Mouse (Mus musculus) lung, postnatal 0 days (tissue): ENCODE measurements around the gene Vps8. TPM values are rescaled to one million over a fixed set of nuclear protein-coding genes. Genes with fewer than 3 reads are reported as not detected.

Experiments
- ATAC-seq: fragments of 200-750 bp; cut with Nextera tagmentation; 2 replicates; pipeline ENCODE4 v1.8.0; 2017; ENCODE audit warnings: moderate library complexity
- DNase-seq: peaks from one replicate; pipeline ENCODE4 v3.0.0-alpha.2; 2016; ENCODE audit warnings: low spot score
- H3K27ac ChIP-seq: fragments of 300-500 bp; sonication (generic); 2 replicates; pipeline ENCODE4 v1.5.1; 2014; ENCODE audit warnings: antibody characterized with exemption, mild to moderate bottlenecking, low read length, mixed read lengths
- H3K27me3 ChIP-seq: fragments of 300-500 bp; sonication (generic); replicated peaks from 2 replicates; pipeline ENCODE4 v1.6.1; 2014; ENCODE audit warnings: low read length, mixed read lengths; ENCODE audit not compliant: insufficient read depth
- H3K36me3 ChIP-seq: fragments of 300-500 bp; sonication (generic); 2 replicates; pipeline ENCODE4 v1.6.1; 2014; ENCODE audit warnings: low read length, mixed read lengths; ENCODE audit not compliant: insufficient read depth
- H3K4me1 ChIP-seq: fragments of 300-500 bp; sonication (generic); 2 replicates; pipeline ENCODE4 v1.6.1; 2014; ENCODE audit warnings: antibody characterized with exemption, low read depth, low read length, mixed read lengths; ENCODE audit not compliant: insufficient read depth
- H3K4me2 ChIP-seq: fragments of 300-500 bp; sonication (generic); replicated peaks from 2 replicates; pipeline ENCODE4 v1.6.1; 2014; ENCODE audit warnings: low read depth, mild to moderate bottlenecking, low read length, moderate library complexity, mixed read lengths
- H3K4me3 ChIP-seq: fragments of 300-500 bp; sonication (generic); 2 replicates; pipeline ENCODE4 v1.5.1; 2014; ENCODE audit warnings: low read depth, low read length
- H3K9ac ChIP-seq: fragments of 300-500 bp; sonication (generic); replicated peaks from 2 replicates; pipeline ENCODE4 v1.6.1; 2014; ENCODE audit warnings: low read depth, mild to moderate bottlenecking
- H3K9me3 ChIP-seq: fragments of 300-500 bp; sonication (generic); 2 replicates; pipeline ENCODE4 v1.6.1; 2016; ENCODE audit warnings: low read length, mixed read lengths
- CTCF ChIP-seq: IDR thresholded peaks from 2 replicates; pipeline ENCODE4 v1.5.1; 2016; ENCODE audit warnings: antibody characterized with exemption, mild to moderate bottlenecking
- EP300 ChIP-seq: IDR thresholded peaks from 2 replicates; pipeline ENCODE4 v1.6.1; 2016; ENCODE audit warnings: antibody characterized with exemption, mild to moderate bottlenecking, control low read depth
- WGBS: fragments of 180-500 bp; shearing (Covaris S2); extraction: QIAGEN DNeasy Blood & Tissue Kit; methylation state at CpG from one replicate; pipeline ENCODE4 v1.1.7; 2014; 5-methylcytosine and 5-hydroxymethylcytosine counted together
- polyA plus RNA-seq: library from polyadenylated mRNA; unstranded; fragments of >200 nt; fragmentation: Nextera tagmentation; extraction: Ambion mirVana; gene quantifications from 2 replicates; pipeline ENCODE4 v1.2.1, GENCODE M21; 2015

The Vps8 gene
- polyA plus RNA-seq, 1 experiment from 2014 or later = 9.3 TPM

DNA sequence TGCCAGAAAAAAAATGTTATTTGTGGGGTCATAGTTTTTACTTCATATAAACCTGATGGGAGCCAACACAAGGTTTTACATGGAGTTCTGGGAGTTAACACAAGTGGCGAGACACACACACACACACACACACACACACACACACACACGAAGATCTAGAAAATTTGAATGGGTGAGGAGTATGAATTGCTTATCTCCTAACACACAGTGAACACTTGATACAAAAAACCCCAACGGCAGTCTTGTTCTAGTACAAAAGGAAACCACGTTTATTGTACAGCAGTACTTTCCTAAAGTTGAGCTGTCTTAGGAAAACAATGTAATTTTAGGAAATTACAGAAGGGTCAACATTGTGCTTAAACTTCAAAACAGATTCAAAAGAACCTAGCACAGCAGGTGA is 225.9 kb downstream of the Vps8 start:
- H3K36me3 ChIP-seq = no peaks in the 10 kb centered on the region
- H3K27me3 ChIP-seq = no peaks in the 10 kb centered on the region
- no peak overlapping the region for H3K4me2 ChIP-seq
- no peak overlapping the region for H3K27ac ChIP-seq
- ATAC-seq (no peak), DNase-seq (no peak)
- no peak overlapping the region for H3K9ac ChIP-seq
- H3K4me1 ChIP-seq = 0 out of 2 replicates have a peak, but pooled peaks cover 2% of the 10 kb centered on the region
- H3K4me3 ChIP-seq = no peak overlapping the region
- WGBS = 75% methylated on average over 4 of the region's 4 CpGs
- TF ChIP-seq CTCF (no peak), EP300 (no peak)
- H3K9me3 ChIP-seq = no peaks in the 10 kb centered on the region

DNA sequence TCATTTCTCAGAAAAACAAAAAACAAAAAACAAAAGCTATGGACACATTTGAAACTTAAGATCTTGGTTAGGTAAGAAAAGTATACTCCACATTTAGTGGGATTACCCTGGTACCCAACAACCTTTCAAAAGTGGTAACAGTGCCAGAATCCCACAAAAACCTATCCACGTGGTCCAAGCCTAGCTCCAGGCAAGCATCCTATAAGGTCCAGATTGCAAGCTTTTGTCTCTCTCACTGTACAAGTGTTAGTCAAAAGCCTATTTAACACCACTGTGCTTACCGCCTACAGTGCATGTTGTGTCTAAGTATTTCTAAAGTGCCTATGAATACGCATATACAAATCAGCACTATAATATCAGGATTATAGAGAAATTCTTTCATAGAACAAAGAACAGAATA is 227.4 kb downstream of the Vps8 start:
- no peak overlapping the region for H3K4me3 ChIP-seq
- no peaks in the 10 kb centered on the region for H3K27me3 ChIP-seq
- no peak for DNase-seq
- H3K4me2 ChIP-seq = no peak overlapping the region
- ATAC-seq = no peak
- H3K36me3 ChIP-seq = no peaks in the 10 kb centered on the region
- H3K9ac ChIP-seq = no peak overlapping the region
- TF ChIP-seq CTCF (no peak), EP300 (no peak)
- H3K4me1 ChIP-seq = no peaks in the 10 kb centered on the region
- no peaks in the 10 kb centered on the region for H3K9me3 ChIP-seq
- no peak overlapping the region for H3K27ac ChIP-seq
- WGBS = 88% methylated on average over 3 of the region's 3 CpGs

- TF ChIP-seq CTCF = no peak
- H3K4me3 ChIP-seq = no peak overlapping the region
- H3K4me1 ChIP-seq = no peaks in the 10 kb centered on the region
- H3K9me3 ChIP-seq = no peaks in the 10 kb centered on the region
- no peaks in the 10 kb centered on the region for H3K27me3 ChIP-seq
- WGBS = 81% methylated on average over 4 of the region's 4 CpGs
- no peaks in the 10 kb centered on the region for H3K36me3 ChIP-seq
- H3K4me2 ChIP-seq = no peak overlapping the region
- no peak for ATAC-seq
- no peak overlapping the region for H3K9ac ChIP-seq
- DNase-seq = no peak
- H3K27ac ChIP-seq = no peak overlapping the region
Measured at GRCm38 (mm10) chr16:21651161-21651560, 228.2 kb downstream of the Vps8 start.

- WGBS = 87% methylated on average over 15 of the region's 15 CpGs
Measured at GRCm38 (mm10) chr16:21653151-21653550, 230.2 kb downstream of the Vps8 start.

DNA sequence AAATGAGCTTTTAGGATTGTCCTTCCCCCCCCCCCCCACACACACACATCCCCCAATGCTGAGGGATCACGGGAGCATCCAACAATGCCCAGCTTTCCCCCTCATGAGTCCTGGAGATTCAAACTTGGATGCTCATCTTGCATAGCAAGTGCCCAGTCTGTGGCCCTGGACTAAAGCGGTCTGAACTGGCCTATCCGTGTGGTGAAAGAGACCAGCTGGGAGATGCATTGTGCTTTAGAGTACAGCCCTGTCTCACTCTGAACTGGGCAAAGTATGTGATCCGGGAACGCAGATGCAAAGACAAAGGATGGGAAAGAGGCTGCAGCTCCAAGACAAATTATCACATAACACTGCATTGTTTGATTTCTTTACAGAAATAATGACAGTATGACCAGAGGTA is 231.5 kb downstream of the Vps8 start:
- WGBS = 67% methylated on average over 5 of the region's 5 CpGs
- Histone ChIP-seq H3K4me1 (no peaks in the 10 kb centered on the region), H3K4me2 (no peak overlapping the region), H3K27me3 (no peaks in the 10 kb centered on the region), H3K9me3 (no peaks in the 10 kb centered on the region), H3K36me3 (no peaks in the 10 kb centered on the region), H3K27ac (no peak overlapping the region), H3K4me3 (no peak overlapping the region), H3K9ac (no peak overlapping the region)
- ATAC-seq (no peak), DNase-seq (no peak)
- TF ChIP-seq EP300 = no peak
- no peak for TF ChIP-seq CTCF

More at GRCm38 (mm10) chr16:21653151-21653550, 230.2 kb downstream of the Vps8 start:
- Histone ChIP-seq H3K27ac (no peak overlapping the region), H3K4me3 (no peak overlapping the region), H3K4me1 (no peaks in the 10 kb centered on the region), H3K36me3 (no peaks in the 10 kb centered on the region), H3K4me2 (no peak overlapping the region), H3K9me3 (no peaks in the 10 kb centered on the region), H3K9ac (no peak overlapping the region), H3K27me3 (no peaks in the 10 kb centered on the region)
- TF ChIP-seq CTCF (no peak), EP300 (no peak)
- no peak for ATAC-seq
- no peak for DNase-seq

- H3K27me3 ChIP-seq = no peaks in the 10 kb centered on the region
- H3K9ac ChIP-seq = no peak overlapping the region
- no peak overlapping the region for H3K27ac ChIP-seq
- DNase-seq (peak; percentile 30), ATAC-seq (peak; percentile 44)
- TF ChIP-seq EP300 (peak; percentile 50; the same call in 1 of the 2 replicates), CTCF (no peak)
- WGBS = 25% methylated on average over 6 of the region's 6 CpGs
- H3K9me3 ChIP-seq = no peaks in the 10 kb centered on the region
- H3K4me3 ChIP-seq = no peak overlapping the region
- H3K4me1 ChIP-seq = no peaks in the 10 kb centered on the region
- H3K36me3 ChIP-seq = no peaks in the 10 kb centered on the region
- no peak overlapping the region for H3K4me2 ChIP-seq
Measured at GRCm38 (mm10) chr16:21655291-21655690, 232.4 kb downstream of the Vps8 start.

- ATAC-seq (no peak), DNase-seq (no peak)
- H3K27me3 ChIP-seq = no peaks in the 10 kb centered on the region
- H3K9ac ChIP-seq = no peak overlapping the region
- TF ChIP-seq EP300 (no peak), CTCF (no peak)
- H3K4me2 ChIP-seq = no peak overlapping the region
- WGBS = 72% methylated on average over 9 of the region's 9 CpGs
- no peaks in the 10 kb centered on the region for H3K4me1 ChIP-seq
- H3K36me3 ChIP-seq = no peaks in the 10 kb centered on the region
- H3K27ac ChIP-seq = no peak overlapping the region
- H3K4me3 ChIP-seq = no peak overlapping the region
- H3K9me3 ChIP-seq = no peaks in the 10 kb centered on the region
Measured at GRCm38 (mm10) chr16:21655961-21656360, 233.0 kb downstream of the Vps8 start.
